Mouse (Mus musculus): ENCODE measurements at regions not wholly inside any gene's neighbourhood (a gene's known extent, or its start where the extent isn't known, plus 50 kb on each side); places are given as distances from the start of the nearest gene placed in this dataset.
A peak's percentile ranks its signal among the peaks of the same experiment; 100 is the strongest.

GRCm38 (mm10) chr13:84345791-84346511 lies 123.9 kb downstream of the Tmem161b start:
- peak in 1 of 2 experiments; percentile 41 for DNase-seq (ENCODE audit: low spot score in 2 of 2)

GRCm38 (mm10) chr13:84346569-84346968 lies 124.5 kb downstream of the Tmem161b start:
- no peak for DNase-seq (ENCODE audit: low spot score in 2 of 2)

GRCm38 (mm10) chr13:84347181-84347913 lies 125.3 kb downstream of the Tmem161b start:
- DNase-seq (ENCODE audit: low spot score in 2 of 2) = peak in 1 of 2 experiments; percentile 62

- peak; percentile 97 to 100 for DNase-seq (ENCODE audit: low spot score in 2 of 2)
Observed at GRCm38 (mm10) chr13:84347914-84348700, 126.0 kb downstream of the Tmem161b start.

GRCm38 (mm10) chr13:84348701-84348975 lies 126.5 kb downstream of the Tmem161b start:
- no peak for DNase-seq (ENCODE audit: low spot score in 2 of 2)

- DNase-seq (ENCODE audit: low spot score in 2 of 2) = peak; percentile 60 to 76
Observed at GRCm38 (mm10) chr13:84349001-84349720, 127.1 kb downstream of the Tmem161b start.

- DNase-seq (ENCODE audit: low spot score in 2 of 2) = no peak
Observed at GRCm38 (mm10) chr13:84349721-84350040, 127.6 kb downstream of the Tmem161b start.

GRCm38 (mm10) chr13:84350791-84351190 lies 128.7 kb downstream of the Tmem161b start:
- DNase-seq (ENCODE audit: low spot score in 2 of 2) = no peak

GRCm38 (mm10) chr13:84356455-84356854 lies 134.4 kb downstream of the Tmem161b start:
- DNase-seq (ENCODE audit: low spot score in 2 of 2) = no peak

- DNase-seq (ENCODE audit: low spot score in 2 of 2) = no peak
Observed at GRCm38 (mm10) chr13:84360536-84360935, 138.4 kb downstream of the Tmem161b start.

- DNase-seq (ENCODE audit: low spot score in 2 of 2) = no peak
Observed at GRCm38 (mm10) chr13:84364069-84364468, 142.0 kb downstream of the Tmem161b start.

- DNase-seq (ENCODE audit: low spot score in 2 of 2) = no peak
Observed at GRCm38 (mm10) chr13:84365503-84365902, 143.4 kb downstream of the Tmem161b start.

GRCm38 (mm10) chr13:84366017-84366416 lies 143.9 kb downstream of the Tmem161b start:
- no peak for DNase-seq (ENCODE audit: low spot score in 2 of 2)

- no peak for DNase-seq (ENCODE audit: low spot score in 2 of 2)
Observed at GRCm38 (mm10) chr13:84366839-84367238, 144.7 kb downstream of the Tmem161b start.

GRCm38 (mm10) chr13:84368225-84368624 lies 146.1 kb downstream of the Tmem161b start:
- DNase-seq (ENCODE audit: low spot score in 2 of 2) = no peak

- DNase-seq (ENCODE audit: low spot score in 2 of 2) = no peak
Observed at GRCm38 (mm10) chr13:84374711-84375257, 152.7 kb downstream of the Tmem161b start.

GRCm38 (mm10) chr13:84375941-84376340 lies 153.8 kb downstream of the Tmem161b start:
- peak; percentile 43 to 61 for DNase-seq (ENCODE audit: low spot score in 2 of 2)

GRCm38 (mm10) chr13:84378553-84379332 lies 156.6 kb downstream of the Tmem161b start:
- no peak for DNase-seq (ENCODE audit: low spot score in 2 of 2)

- DNase-seq (ENCODE audit: low spot score in 2 of 2) = no peak
Observed at GRCm38 (mm10) chr13:84391554-84391953, 169.5 kb downstream of the Tmem161b start.

GRCm38 (mm10) chr13:84398476-84399344 lies 176.6 kb downstream of the Tmem161b start:
- no peak for DNase-seq (ENCODE audit: low spot score in 2 of 2)

Data from left cerebral cortex, adult 9 months (tissue).